Mouse (Mus musculus) heart, postnatal 0 days (tissue): ENCODE data around the gene Crtc2. TPM values are rescaled to one million over a fixed set of nuclear protein-coding genes. Genes with fewer than 3 reads are reported as not detected.

Experiments
- ATAC-seq: fragments of 200-750 bp; cut with Nextera tagmentation; 2 replicates; pipeline ENCODE4 v1.8.0; 2017; ENCODE audit warnings: low read depth, moderate number of reproducible peaks, moderate library complexity; ENCODE audit not compliant: insufficient read depth
- DNase-seq: peaks from one replicate; pipeline ENCODE4 v3.0.0-alpha.2; 2016; ENCODE audit warnings: low spot score
- H3K27ac ChIP-seq: fragments of 300-500 bp; sonication (generic); 2 replicates; pipeline ENCODE4 v1.5.1; 2014; ENCODE audit warnings: low read depth, mild to moderate bottlenecking
- H3K27me3 ChIP-seq: fragments of 300-500 bp; sonication (generic); 2 replicates; pipeline ENCODE4 v1.6.1; 2014; ENCODE audit warnings: low read length, mixed read lengths; ENCODE audit not compliant: control insufficient read depth, insufficient read depth
- H3K36me3 ChIP-seq: fragments of 300-500 bp; sonication (generic); replicated peaks from 2 replicates; pipeline ENCODE4 v1.6.1; 2014; ENCODE audit warnings: low read length, mixed read lengths; ENCODE audit not compliant: control insufficient read depth, insufficient read depth
- H3K4me1 ChIP-seq: fragments of 300-500 bp; sonication (generic); 2 replicates; pipeline ENCODE4 v1.6.1; 2014; ENCODE audit warnings: antibody characterized with exemption; ENCODE audit not compliant: control insufficient read depth, insufficient read depth
- H3K4me2 ChIP-seq: fragments of 300-500 bp; sonication (generic); 2 replicates; pipeline ENCODE4 v1.6.1; 2014; ENCODE audit warnings: low read depth, mild to moderate bottlenecking, low read length, moderate library complexity
- H3K4me3 ChIP-seq: fragments of 300-500 bp; sonication (generic); 2 replicates; pipeline ENCODE4 v1.5.1; 2014; ENCODE audit warnings: low read depth, low read length
- H3K9ac ChIP-seq: fragments of 300-500 bp; sonication (generic); replicated peaks from 2 replicates; pipeline ENCODE4 v1.6.1; 2014; ENCODE audit warnings: low read depth, low read length, mixed read lengths
- H3K9me3 ChIP-seq: fragments of 300-500 bp; sonication (generic); replicated peaks from 2 replicates; pipeline ENCODE4 v1.6.1; 2016; ENCODE audit warnings: low read length; ENCODE audit not compliant: control insufficient read depth
- CTCF ChIP-seq: IDR thresholded peaks from 2 replicates; pipeline ENCODE4 v1.5.1; 2016; ENCODE audit warnings: antibody characterized with exemption, control low read depth, low read depth
- EP300 ChIP-seq: IDR thresholded peaks from 2 replicates; pipeline ENCODE4 v1.6.1; 2016; ENCODE audit warnings: antibody characterized with exemption, low read depth
- WGBS: fragments of 180-500 bp; shearing (Covaris S2); extraction: QIAGEN DNeasy Blood & Tissue Kit; methylation state at CpG from one replicate; pipeline ENCODE4 v1.1.7; 2014; 5-methylcytosine and 5-hydroxymethylcytosine counted together
- polyA plus RNA-seq: library from polyadenylated mRNA; unstranded; fragments of >200 nt; fragmentation: Nextera tagmentation; extraction: Ambion mirVana; gene quantifications from 2 replicates; pipeline ENCODE4 v1.2.1, GENCODE M21; 2015
- total RNA-seq: library from RNA; depleted of rRNA; stranded (reverse); fragments of >200 nt; gene quantifications from 2 replicates; pipeline ENCODE4 v1.2.3, GENCODE M21; 2014; ENCODE audit warnings: low replicate concordance

The Crtc2 gene
- total and polyA plus RNA-seq, 2 experiments from 2014 or later: 7.2 to 17.8 TPM

DNA sequence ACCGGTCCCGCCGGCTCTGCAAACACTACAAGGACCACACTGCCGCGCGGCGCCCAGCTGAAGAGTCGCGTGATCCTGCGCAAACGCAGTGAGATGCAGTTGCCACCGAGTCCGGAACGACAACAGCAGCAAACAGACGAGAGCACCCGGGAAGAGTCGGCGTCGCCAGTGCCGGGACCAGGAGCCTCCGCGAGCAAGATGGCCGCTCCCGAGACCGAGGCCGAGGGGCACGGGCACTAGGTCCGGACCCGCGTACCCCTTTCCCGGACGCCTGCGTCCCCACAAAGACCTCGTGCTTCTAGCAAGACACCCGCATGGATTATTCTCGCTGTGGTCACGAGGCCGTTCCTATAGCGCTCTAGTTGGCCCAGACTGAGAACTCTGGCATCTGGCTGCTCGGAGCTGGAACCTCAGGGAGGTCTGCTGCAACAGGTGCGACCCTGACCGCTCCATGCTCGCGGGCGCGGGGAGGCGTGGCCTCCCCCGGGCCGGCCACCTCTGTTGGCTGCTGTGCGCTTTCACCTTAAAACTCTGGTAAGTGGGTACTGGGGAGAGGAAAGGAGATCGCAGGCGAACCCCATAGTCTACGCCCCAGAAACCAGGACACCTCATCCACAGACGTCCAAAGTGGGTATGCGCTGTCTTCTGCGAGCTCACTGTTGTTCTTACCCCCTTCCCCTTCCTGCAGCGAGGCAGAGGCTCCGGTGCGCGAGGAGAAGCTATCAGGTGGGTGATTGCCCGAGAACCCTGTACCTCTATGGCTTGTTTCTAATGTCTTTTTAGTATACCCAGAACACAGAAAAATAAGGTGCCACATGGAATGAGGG, 22.2 kb upstream of the Crtc2 start, which contains the start of gene Jtb:
TSS of gene Jtb (plus strand) at position 91 of the 827 bp plus-strand sequence.
- Histone ChIP-seq H3K4me3 (peak within 1 kb of the TSS; percentile 81), H3K9me3 (no peaks in the 10 kb centered on the region), H3K27me3 (no peaks in the 10 kb centered on the region), H3K4me2 (peak within 1 kb of the TSS; percentile 94), H3K4me1 (peaks cover 7% of the 10 kb centered on the region), H3K36me3 (peaks cover 30% of the 10 kb centered on the region), H3K9ac (peak within 1 kb of the TSS; percentile 82), H3K27ac (peak within 1 kb of the TSS; percentile 94)
- WGBS: 0% methylated on average over 61 of the region's 61 CpGs
- ATAC-seq (peak; percentile 97), DNase-seq (peak; percentile 91)
- TF ChIP-seq EP300: 0 out of 2 replicates have a peak, but pooled peaks have one; percentile 27
- TF ChIP-seq CTCF: no peak

DNA sequence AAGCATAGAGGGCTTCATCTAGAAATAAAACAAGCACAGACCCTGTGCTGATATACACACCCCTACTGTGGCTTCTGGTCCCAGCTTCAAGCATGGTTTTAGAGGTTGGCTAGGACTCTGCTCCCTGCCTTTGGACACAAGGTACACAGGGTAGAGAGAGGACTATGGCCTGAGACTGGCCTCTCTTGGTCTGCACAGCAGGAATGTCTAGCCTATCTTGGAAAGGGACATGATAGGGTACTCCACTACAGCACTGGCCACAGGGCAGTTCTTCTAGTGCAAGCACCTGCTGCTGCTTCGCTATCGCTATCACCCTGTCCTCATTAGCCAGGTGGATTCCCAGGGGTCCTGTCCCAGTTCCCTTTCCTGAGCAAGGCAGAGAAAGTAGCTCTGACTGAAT, 12.7 kb upstream of the Crtc2 start:
- no peak for ATAC-seq
- peaks cover 8% of the 10 kb centered on the region; the same call in 1 of the 2 replicates for H3K4me1 ChIP-seq
- no peak overlapping the region for H3K4me3 ChIP-seq

DNA sequence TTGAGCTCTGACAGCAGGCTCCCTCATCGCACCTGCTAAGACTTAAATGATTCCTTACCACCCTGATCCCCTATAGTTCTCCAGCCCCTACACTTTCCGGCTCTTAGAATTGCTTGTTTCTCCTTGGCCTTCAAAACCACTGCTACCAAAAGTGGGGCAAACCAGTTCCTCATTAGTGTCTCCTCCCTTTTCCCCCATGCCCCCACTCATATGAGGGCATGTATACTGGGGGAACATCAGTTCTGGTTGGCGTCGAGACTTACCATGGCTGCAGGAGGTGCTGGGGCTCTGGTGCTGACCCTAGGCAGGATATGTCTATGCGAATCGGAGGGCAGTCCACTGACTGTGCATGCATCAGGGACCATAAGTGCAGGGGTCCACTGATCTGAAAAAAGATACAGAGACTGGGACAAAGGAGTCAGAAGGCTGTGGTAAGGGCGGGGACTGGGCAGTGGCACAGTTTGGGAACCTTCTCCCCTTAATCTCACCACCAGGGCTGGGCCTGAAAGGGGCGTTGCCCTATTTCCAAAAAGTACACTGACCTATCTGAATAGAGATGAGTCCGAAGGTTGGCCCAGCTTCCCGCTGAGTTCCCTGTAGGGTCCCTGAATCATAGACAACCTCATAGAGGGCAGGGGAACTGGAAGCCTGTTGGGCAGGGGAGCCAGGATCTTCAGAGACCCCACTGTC, 12.1 kb upstream of the Crtc2 start:
- Histone ChIP-seq H3K27ac (no peak overlapping the region), H3K4me3 (no peak overlapping the region), H3K4me2 (no peak overlapping the region), H3K9ac (no peak overlapping the region), H3K9me3 (no peaks in the 10 kb centered on the region), H3K36me3 (0 out of 2 replicates have a peak, but pooled peaks cover 3% of the 10 kb centered on the region), H3K27me3 (no peaks in the 10 kb centered on the region), H3K4me1 (peaks cover 8% of the 10 kb centered on the region; the same call in 1 of the 2 replicates)
- no peak for DNase-seq
- no peak for ATAC-seq
- 87% methylated on average over 10 of the region's 10 CpGs for WGBS
- TF ChIP-seq CTCF (no peak), EP300 (no peak)

More for the DNA sequence above, 12.7 kb upstream of the Crtc2 start:
- H3K9ac ChIP-seq: no peak overlapping the region
- no peaks in the 10 kb centered on the region for H3K27me3 ChIP-seq
- no peak overlapping the region for H3K4me2 ChIP-seq
- H3K27ac ChIP-seq: no peak overlapping the region
- no peaks in the 10 kb centered on the region for H3K9me3 ChIP-seq
- TF ChIP-seq EP300 (no peak), CTCF (no peak)
- WGBS: 96% methylated on average over 2 of the region's 2 CpGs
- no peak for DNase-seq
- H3K36me3 ChIP-seq: peaks cover 9% of the 10 kb centered on the region

DNA sequence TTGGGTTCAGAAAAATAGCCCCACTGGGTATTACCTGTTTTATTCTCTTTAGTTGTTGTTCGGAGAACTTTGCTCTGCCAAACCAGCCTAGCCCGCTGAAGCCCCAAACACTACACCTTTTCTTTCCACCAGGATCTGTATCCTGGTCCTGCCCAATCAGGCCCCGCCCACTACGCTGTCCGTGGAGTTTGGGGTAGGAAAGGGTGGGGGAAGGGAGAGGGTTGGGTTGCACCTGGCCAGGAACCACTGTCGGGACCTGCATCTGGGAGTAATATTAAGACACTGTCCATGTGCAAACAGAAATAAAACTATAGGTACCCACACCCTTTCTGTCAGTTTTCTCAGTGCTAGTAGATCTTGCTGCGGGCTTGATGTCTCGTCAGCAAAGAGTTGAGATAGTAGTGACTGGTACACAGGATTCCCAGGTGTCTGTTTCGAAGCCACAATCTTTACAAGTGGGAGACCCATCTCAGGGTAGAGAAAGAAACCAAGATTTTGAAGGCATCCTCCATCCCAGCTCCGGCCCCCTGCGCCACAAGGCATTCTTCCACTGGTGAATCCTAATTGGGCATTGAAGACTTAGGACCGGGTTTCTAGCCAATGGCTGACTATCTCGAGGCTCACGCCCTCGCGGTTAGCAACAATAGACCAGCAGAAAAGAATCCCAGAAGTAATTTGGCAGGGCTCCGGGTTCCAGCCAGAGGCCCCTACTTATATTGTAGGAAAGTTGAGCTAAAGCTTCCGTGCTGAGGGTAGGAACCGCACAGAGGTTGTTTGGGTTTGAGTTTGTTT, 10.8 kb upstream of the Crtc2 start, which contains the start of gene Creb3l4:
TSS of gene Creb3l4 (minus strand) at position 529 of the 792 bp plus-strand sequence.
- TF ChIP-seq CTCF (no peak), EP300 (no peak)
- no peak within 1 kb of the TSS; the same call in 1 of the 2 replicates for H3K27ac ChIP-seq
- 7% methylated on average over 19 of the region's 19 CpGs for WGBS

DNA sequence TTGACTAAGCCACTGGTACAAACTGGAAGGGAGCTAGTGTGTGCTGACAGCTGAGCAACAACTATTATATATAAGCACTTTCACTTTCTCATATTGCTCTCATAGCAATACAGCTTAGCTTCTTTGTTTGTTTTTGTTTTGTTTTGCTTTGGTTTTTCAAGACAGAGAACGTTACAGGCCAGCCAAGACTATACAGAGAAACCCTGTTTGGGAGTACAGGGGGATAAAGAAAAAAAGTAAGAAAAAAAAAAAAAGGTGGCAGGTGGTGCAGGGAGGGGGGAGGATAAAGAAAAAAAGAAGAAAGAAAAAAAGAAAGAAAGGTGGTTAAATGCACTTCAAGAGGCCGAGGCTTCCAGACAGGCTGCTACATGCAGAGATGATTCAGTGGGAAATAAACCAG, 8.6 kb upstream of the Crtc2 start:
- Histone ChIP-seq H3K4me2 (no peak overlapping the region), H3K9ac (no peak overlapping the region), H3K27me3 (no peaks in the 10 kb centered on the region), H3K9me3 (no peaks in the 10 kb centered on the region), H3K4me3 (no peak overlapping the region), H3K4me1 (peaks cover 8% of the 10 kb centered on the region; the same call in 1 of the 2 replicates), H3K27ac (no peak overlapping the region), H3K36me3 (peaks cover 6% of the 10 kb centered on the region)
- WGBS: 66% methylated on average over 2 of the region's 2 CpGs
- TF ChIP-seq CTCF (no peak), EP300 (no peak)
- ATAC-seq (no peak), DNase-seq (no peak)

More for the DNA sequence above, 10.8 kb upstream of the Crtc2 start, which contains the start of gene Creb3l4:
- H3K4me1 ChIP-seq: peaks cover 8% of the 10 kb centered on the region; the same call in 1 of the 2 replicates
- peak within 1 kb of the TSS; percentile 66 for H3K4me2 ChIP-seq
- H3K27me3 ChIP-seq: no peaks in the 10 kb centered on the region
- DNase-seq (peak; percentile 76), ATAC-seq (peak; percentile 54)
- peak within 1 kb of the TSS; percentile 42 for H3K4me3 ChIP-seq
- no peaks in the 10 kb centered on the region for H3K36me3 ChIP-seq
- H3K9ac ChIP-seq: peak within 1 kb of the TSS; percentile 22; the same call in 1 of the 2 replicates
- H3K9me3 ChIP-seq: no peaks in the 10 kb centered on the region
